Mouse (Mus musculus): ENCODE data around the gene Fank1.

The Fank1 gene

GRCm38 (mm10) chr7:133775179-133775578 is 1.5 kb upstream of the Fank1 start:
- DNase-seq = no peak

GRCm38 (mm10) chr7:133775796-133776625 is 650 bp upstream of the Fank1 start:
- DNase-seq = peak; percentile 24

GRCm38 (mm10) chr7:133781583-133781982 is 4.9 kb downstream of the Fank1 start:
- DNase-seq = no peak

GRCm38 (mm10) chr7:133781991-133782390 is 5.3 kb downstream of the Fank1 start:
- DNase-seq = no peak

GRCm38 (mm10) chr7:133782717-133783435 is 6.2 kb downstream of the Fank1 start, which contains the start of gene Dhx32:
TSS of gene Dhx32 (minus strand) at chr7:133782726.
- peak; percentile 92 for DNase-seq

- no peak for DNase-seq
Observed at GRCm38 (mm10) chr7:133787571-133787970, 10.9 kb downstream of the Fank1 start.

- no peak for DNase-seq
Observed at GRCm38 (mm10) chr7:133788147-133788546, 11.5 kb downstream of the Fank1 start.

GRCm38 (mm10) chr7:133790171-133790570 is 13.5 kb downstream of the Fank1 start:
- no peak for DNase-seq

- no peak for DNase-seq
Observed at GRCm38 (mm10) chr7:133790608-133791229, 14.1 kb downstream of the Fank1 start.

- no peak for DNase-seq
Observed at GRCm38 (mm10) chr7:133792771-133793170, 16.1 kb downstream of the Fank1 start.

GRCm38 (mm10) chr7:133793248-133794131 is 16.8 kb downstream of the Fank1 start:
- no peak for DNase-seq

- no peak for DNase-seq
Observed at GRCm38 (mm10) chr7:133794720-133795119, 18.1 kb downstream of the Fank1 start.

- no peak for DNase-seq
Observed at GRCm38 (mm10) chr7:133799928-133800327, 23.3 kb downstream of the Fank1 start.

- peak; percentile 20 for DNase-seq
Observed at GRCm38 (mm10) chr7:133801823-133802222, 25.2 kb downstream of the Fank1 start.

- DNase-seq = peak; percentile 78
Observed at GRCm38 (mm10) chr7:133805614-133806175, 29.0 kb downstream of the Fank1 start.

- no peak for DNase-seq
Observed at GRCm38 (mm10) chr7:133812927-133813326, 36.3 kb downstream of the Fank1 start.

- no peak for DNase-seq
Observed at GRCm38 (mm10) chr7:133813331-133813730, 36.7 kb downstream of the Fank1 start.

GRCm38 (mm10) chr7:133823751-133824150 is 47.1 kb downstream of the Fank1 start:
- no peak for DNase-seq

GRCm38 (mm10) chr7:133824579-133824978 is 47.9 kb downstream of the Fank1 start:
- peak; percentile 20 for DNase-seq

GRCm38 (mm10) chr7:133828514-133828913 is 51.9 kb downstream of the Fank1 start:
- no peak for DNase-seq

- no peak for DNase-seq
Observed at GRCm38 (mm10) chr7:133829579-133829978, 52.9 kb downstream of the Fank1 start.

- no peak for DNase-seq
Observed at GRCm38 (mm10) chr7:133839546-133839945, 62.9 kb downstream of the Fank1 start.

All from retina, postnatal 1 day (tissue).